Mouse (Mus musculus) liver, adult 2 months (tissue): ENCODE data around the gene Dguok. TPM values are rescaled to one million over a fixed set of nuclear protein-coding genes. Genes with fewer than 3 reads are reported as not detected.

ENCODE experiments used
- DNase-seq: peaks from one replicate; pipeline ENCODE4 v3.0.0-alpha.2; 2011; ENCODE audit warnings: low read depth, low spot score; ENCODE audit errors: extremely low read depth
- H3K27ac ChIP-seq: fragments of 200-500 bp; replicated peaks from 2 replicates; pipeline ENCODE4 v1.5.1; 2012; ENCODE audit warnings: low read depth, mild to moderate bottlenecking, control low read depth, inconsistent platforms, low read length; ENCODE audit not compliant: insufficient read depth
- H3K27me3 ChIP-seq: fragments of 200-500 bp; 2 replicates; pipeline ENCODE4 v1.6.1; 2012; ENCODE audit warnings: mild to moderate bottlenecking, moderate library complexity, low read length, inconsistent platforms; ENCODE audit not compliant: control insufficient read depth, insufficient read depth
- H3K36me3 ChIP-seq: fragments of 200-500 bp; 2 replicates; pipeline ENCODE4 v1.6.1; 2012; ENCODE audit warnings: low read length, inconsistent platforms; ENCODE audit not compliant: control insufficient read depth, insufficient read depth
- H3K4me1 ChIP-seq: fragments of 200-500 bp; 2 replicates; pipeline ENCODE4 v1.6.1; 2011; ENCODE audit warnings: low read length; ENCODE audit not compliant: control insufficient read depth, insufficient read depth
- H3K4me3 ChIP-seq: fragments of 200-500 bp; 2 replicates; pipeline ENCODE4 v1.5.1; 2011; ENCODE audit warnings: low read depth, mild to moderate bottlenecking, control low read depth, low read length, moderate library complexity; ENCODE audit not compliant: insufficient read depth
- H3K79me2 ChIP-seq: fragments of 200-500 bp; 2 replicates; pipeline ENCODE4 v1.6.1; 2012; ENCODE audit warnings: inconsistent platforms, mild to moderate bottlenecking, low read length, moderate library complexity; ENCODE audit not compliant: control insufficient read depth, insufficient read depth
- H3K9ac ChIP-seq: fragments of 200-500 bp; 2 replicates; pipeline ENCODE4 v1.6.1; 2012; ENCODE audit warnings: low read depth, mild to moderate bottlenecking, control low read depth, inconsistent platforms, low read length
- CTCF ChIP-seq: fragments of 200-500 bp; IDR thresholded peaks from 2 replicates; pipeline ENCODE4 v1.5.1; 2011; ENCODE audit warnings: low read depth, low read length, control low read depth
- POLR2A ChIP-seq: fragments of 200-500 bp; IDR thresholded peaks from 2 replicates; pipeline ENCODE4 v1.6.1; 2011; ENCODE audit warnings: low read length, control low read depth; ENCODE audit not compliant: insufficient read depth; ENCODE audit errors: extremely low read depth
- WGBS: fragments of 180-500 bp; shearing (Covaris S2); methylation state at CpG from one replicate; pipeline ENCODE4 v1.1.7; 2018; 5-methylcytosine and 5-hydroxymethylcytosine counted together
- polyA plus RNA-seq: library from polyadenylated mRNA; depleted of rRNA; stranded (reverse); fragments of >200 nt; gene quantifications from 2 replicates; pipeline ENCODE4 v1.2.3, GENCODE M21; 2012
- total RNA-seq: library from RNA; depleted of rRNA; stranded (reverse); fragments of >200 nt; gene quantifications from 2 replicates; pipeline ENCODE4 v1.2.3, GENCODE M21; 2014

Gene Dguok
- total and polyA plus RNA-seq, 2 experiments: 17.4 to 23.5 TPM

- no peak overlapping the region for H3K9ac ChIP-seq
- TF ChIP-seq POLR2A (no peak), CTCF (no peak)
- no peak overlapping the region for H3K27ac ChIP-seq
- H3K4me1 ChIP-seq: no peaks in the 10 kb centered on the region
- DNase-seq: no peak
- no peaks in the 10 kb centered on the region for H3K79me2 ChIP-seq
- H3K27me3 ChIP-seq: no peaks in the 10 kb centered on the region
- H3K36me3 ChIP-seq: peaks cover 7% of the 10 kb centered on the region; the same call in 1 of the 2 replicates
- H3K4me3 ChIP-seq: no peak overlapping the region
- 54% methylated on average over 4 of the region's 4 CpGs for WGBS
Observed at GRCm38 (mm10) chr6:83540017-83540416, 33.2 kb upstream of the Dguok start.

GRCm38 (mm10) chr6:83536795-83537059 lies 30.0 kb upstream of the Dguok start:
- Histone ChIP-seq H3K27me3 (no peaks in the 10 kb centered on the region), H3K79me2 (no peaks in the 10 kb centered on the region), H3K27ac (no peak overlapping the region), H3K4me1 (no peaks in the 10 kb centered on the region), H3K9ac (no peak overlapping the region), H3K4me3 (no peak overlapping the region), H3K36me3 (no peaks in the 10 kb centered on the region)
- no peak for TF ChIP-seq CTCF
- no peak for TF ChIP-seq POLR2A
- DNase-seq: no peak
- WGBS: 57% methylated on average over 6 of the region's 6 CpGs

GRCm38 (mm10) chr6:83536028-83536794 lies 29.4 kb upstream of the Dguok start, which contains the start of gene Actg2:
Actg2 (minus strand) TSS chr6:83536265.
- WGBS: 81% methylated on average over 12 of the region's 12 CpGs
- Histone ChIP-seq H3K27me3 (no peaks in the 10 kb centered on the region), H3K9ac (no peak within 1 kb of the TSS), H3K27ac (no peak within 1 kb of the TSS), H3K79me2 (no peaks in the 10 kb centered on the region), H3K36me3 (no peaks in the 10 kb centered on the region), H3K4me1 (no peaks in the 10 kb centered on the region), H3K4me3 (no peak within 1 kb of the TSS)
- TF ChIP-seq CTCF (no peak), POLR2A (no peak)
- DNase-seq: no peak

- WGBS: 74% methylated on average over 2 of the region's 2 CpGs
- Histone ChIP-seq H3K27ac (no peak overlapping the region), H3K27me3 (no peaks in the 10 kb centered on the region), H3K9ac (no peak overlapping the region), H3K4me1 (no peaks in the 10 kb centered on the region), H3K79me2 (no peaks in the 10 kb centered on the region), H3K4me3 (no peak overlapping the region), H3K36me3 (no peaks in the 10 kb centered on the region)
- TF ChIP-seq CTCF (no peak), POLR2A (no peak)
- DNase-seq: no peak
Observed at GRCm38 (mm10) chr6:83532608-83533007, 25.8 kb upstream of the Dguok start.

DNA sequence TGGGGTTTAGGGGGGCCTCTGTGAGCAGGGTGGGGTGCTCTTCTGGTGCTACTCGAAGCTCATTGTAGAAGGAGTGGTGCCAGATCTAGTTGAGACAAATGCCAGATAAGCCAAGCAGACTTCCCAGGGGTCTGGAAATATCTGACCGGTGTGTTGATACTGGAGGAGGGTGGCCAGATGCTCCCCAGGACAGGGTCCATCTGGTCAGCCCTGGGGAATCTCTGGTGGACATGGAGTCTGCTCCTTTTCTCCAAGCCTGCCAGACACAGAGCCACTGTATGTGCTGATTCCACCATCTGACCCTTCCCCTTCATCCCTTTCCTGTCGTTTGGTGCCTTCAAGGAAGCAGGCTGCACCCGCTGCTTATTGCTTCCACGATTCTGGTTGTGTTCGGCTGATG lies 16.4 kb upstream of the Dguok start:
- Histone ChIP-seq H3K4me1 (no peaks in the 10 kb centered on the region), H3K4me3 (no peak overlapping the region), H3K27ac (no peak overlapping the region), H3K9ac (no peak overlapping the region), H3K36me3 (no peaks in the 10 kb centered on the region), H3K27me3 (no peaks in the 10 kb centered on the region), H3K79me2 (no peaks in the 10 kb centered on the region)
- no peak for TF ChIP-seq CTCF
- no peak for TF ChIP-seq POLR2A
- WGBS: 31% methylated on average over 6 of the region's 6 CpGs
- no peak for DNase-seq

DNA sequence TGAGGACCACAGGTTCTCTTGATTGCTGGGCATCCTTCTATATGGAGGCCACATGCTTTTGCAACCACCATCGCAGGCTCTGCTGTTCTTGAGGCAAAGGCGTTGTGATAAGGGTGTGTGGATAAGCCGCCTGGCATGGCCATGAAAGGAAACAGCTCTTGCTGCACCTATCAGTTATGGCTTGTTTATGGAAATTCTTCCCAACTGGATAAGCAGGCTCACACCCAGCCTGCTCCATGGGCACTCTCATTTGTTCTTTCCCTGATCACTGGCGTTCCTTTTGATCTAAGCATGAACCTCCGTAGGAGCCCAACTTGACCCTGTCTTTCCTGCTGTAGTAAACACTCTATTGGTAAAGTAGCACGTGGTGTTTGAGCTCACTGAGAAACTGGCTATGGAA lies 15.0 kb upstream of the Dguok start:
- H3K36me3 ChIP-seq: no peaks in the 10 kb centered on the region
- DNase-seq: no peak
- TF ChIP-seq POLR2A (no peak), CTCF (no peak)
- no peaks in the 10 kb centered on the region for H3K4me1 ChIP-seq
- no peaks in the 10 kb centered on the region for H3K27me3 ChIP-seq
- WGBS: 59% methylated on average over 6 of the region's 6 CpGs
- H3K27ac ChIP-seq: no peak overlapping the region
- H3K79me2 ChIP-seq: no peaks in the 10 kb centered on the region
- H3K4me3 ChIP-seq: no peak overlapping the region
- no peak overlapping the region for H3K9ac ChIP-seq
